Mouse (Mus musculus): Measurements from ENCODE around the gene Usp33. TPM values are rescaled to one million over a fixed set of nuclear protein-coding genes. Genes with fewer than 3 reads are reported as not detected.
A peak's percentile ranks its signal among the peaks of the same experiment; 100 is the strongest.

The Usp33 gene
- total and polyA plus RNA-seq, 2 experiments, result 9.9 to 46.9 TPM

DNA sequence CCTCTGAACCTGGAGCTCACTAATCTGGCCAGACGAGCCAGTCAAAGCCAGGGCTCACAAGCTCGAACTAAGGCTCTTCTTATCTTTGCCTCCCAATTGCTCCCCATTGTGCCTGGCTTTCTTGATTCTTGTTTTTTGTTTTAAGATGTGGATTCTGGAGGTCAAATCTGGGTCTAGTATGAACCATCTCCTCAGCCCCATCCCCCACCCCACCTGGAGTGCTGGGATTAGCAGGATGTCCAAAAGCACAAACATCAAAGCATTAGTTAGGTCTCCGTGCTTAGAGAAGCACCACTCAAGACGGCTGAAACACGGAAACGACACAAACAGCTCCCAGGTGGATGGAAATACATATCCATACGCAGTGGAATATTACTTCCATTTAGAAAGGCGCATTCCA, 10.2 kb upstream of the Usp33 start:
- no peak for DNase-seq (ENCODE audit: extremely low read depth, low read depth, low spot score)
- 91% methylated on average over 8 of the region's 8 CpGs for WGBS
- no peak for TF ChIP-seq CTCF (IDR thresholded peaks at IDR 0.05; ENCODE audit: low read depth, low read length)
- TF ChIP-seq POLR2A (IDR thresholded peaks at IDR 0.05; ENCODE audit: extremely low read depth, insufficient read depth, low read length), result no peak

DNA sequence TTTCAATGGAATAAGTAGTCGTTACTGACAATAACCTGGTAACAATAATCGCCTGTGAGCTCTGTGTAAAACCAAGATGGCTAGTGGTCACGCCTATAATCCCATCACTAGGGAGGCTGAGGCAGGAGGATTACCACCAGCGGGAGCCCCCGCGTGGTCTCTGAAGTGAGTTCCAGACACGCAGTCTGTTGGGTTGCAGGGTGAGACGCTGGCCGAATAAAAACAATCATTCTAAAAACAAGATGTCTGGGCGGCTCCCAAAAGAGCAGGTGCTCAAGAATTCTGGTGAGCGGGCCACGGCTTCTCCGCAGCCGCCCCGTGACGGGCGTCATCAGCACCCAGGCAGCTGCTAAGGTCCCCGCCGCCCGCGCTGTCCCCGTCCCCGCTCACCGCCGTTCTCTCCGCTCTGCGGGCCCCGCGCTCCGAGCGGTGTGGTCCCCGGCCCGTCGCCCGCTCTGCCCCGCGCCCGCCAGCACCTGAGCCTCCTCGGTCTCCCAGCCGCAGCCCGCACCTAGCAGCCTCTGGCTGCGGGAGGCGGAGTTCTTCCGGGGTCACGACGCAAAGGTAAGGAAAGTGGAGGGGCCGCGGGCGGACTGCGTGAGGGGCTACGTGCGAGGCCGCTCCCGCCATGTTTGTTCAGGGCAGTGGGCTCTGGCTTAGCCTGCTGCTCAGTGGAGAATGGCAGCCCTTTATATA, 6.3 kb upstream of the Usp33 start, which contains the start of gene Miga1:
Miga1 (minus strand) TSS at position 546 of the 696 bp plus-strand sequence.
- WGBS, result 2% methylated on average over 54 of the region's 54 CpGs
- TF ChIP-seq POLR2A (IDR thresholded peaks at IDR 0.05; ENCODE audit: extremely low read depth, insufficient read depth, low read length) (0 out of 2 replicates have a peak, but pooled peaks have one; percentile 18), CTCF (IDR thresholded peaks at IDR 0.05; ENCODE audit: low read depth, low read length) (no peak)
- no peak within 1 kb of the TSS for H3K27ac ChIP-seq (replicated peaks; ENCODE audit: insufficient read depth, low read depth, low read length)
- no peaks in the 10 kb centered on the region for H3K27me3 ChIP-seq (ENCODE audit: control insufficient read depth, insufficient read depth, low read length)
- H3K36me3 ChIP-seq (ENCODE audit: control insufficient read depth, insufficient read depth, low read length), result no peaks in the 10 kb centered on the region
- no peak for DNase-seq (ENCODE audit: extremely low read depth, low read depth, low spot score)
- H3K4me3 ChIP-seq (ENCODE audit: insufficient read depth, low read depth, low read length), result peak within 1 kb of the TSS; percentile 64
- H3K79me2 ChIP-seq (ENCODE audit: control insufficient read depth, insufficient read depth, low read length), result no peaks in the 10 kb centered on the region
- no peaks in the 10 kb centered on the region; the same call in 1 of the 2 replicates for H3K4me1 ChIP-seq (ENCODE audit: control insufficient read depth, insufficient read depth, low read length)
- peak within 1 kb of the TSS; percentile 82 for H3K9ac ChIP-seq (ENCODE audit: low read depth, low read length)

More for the DNA sequence above, 10.2 kb upstream of the Usp33 start:
- Histone ChIP-seq H3K79me2 (ENCODE audit: control insufficient read depth, insufficient read depth, low read length) (no peaks in the 10 kb centered on the region), H3K4me1 (ENCODE audit: control insufficient read depth, insufficient read depth, low read length) (no peaks in the 10 kb centered on the region; the same call in 1 of the 2 replicates), H3K9ac (ENCODE audit: low read depth, low read length) (no peak overlapping the region), H3K27ac (replicated peaks; ENCODE audit: insufficient read depth, low read depth, low read length) (no peak overlapping the region), H3K27me3 (ENCODE audit: control insufficient read depth, insufficient read depth, low read length) (no peaks in the 10 kb centered on the region), H3K36me3 (ENCODE audit: control insufficient read depth, insufficient read depth, low read length) (no peaks in the 10 kb centered on the region), H3K4me3 (ENCODE audit: insufficient read depth, low read depth, low read length) (no peak overlapping the region)

DNA sequence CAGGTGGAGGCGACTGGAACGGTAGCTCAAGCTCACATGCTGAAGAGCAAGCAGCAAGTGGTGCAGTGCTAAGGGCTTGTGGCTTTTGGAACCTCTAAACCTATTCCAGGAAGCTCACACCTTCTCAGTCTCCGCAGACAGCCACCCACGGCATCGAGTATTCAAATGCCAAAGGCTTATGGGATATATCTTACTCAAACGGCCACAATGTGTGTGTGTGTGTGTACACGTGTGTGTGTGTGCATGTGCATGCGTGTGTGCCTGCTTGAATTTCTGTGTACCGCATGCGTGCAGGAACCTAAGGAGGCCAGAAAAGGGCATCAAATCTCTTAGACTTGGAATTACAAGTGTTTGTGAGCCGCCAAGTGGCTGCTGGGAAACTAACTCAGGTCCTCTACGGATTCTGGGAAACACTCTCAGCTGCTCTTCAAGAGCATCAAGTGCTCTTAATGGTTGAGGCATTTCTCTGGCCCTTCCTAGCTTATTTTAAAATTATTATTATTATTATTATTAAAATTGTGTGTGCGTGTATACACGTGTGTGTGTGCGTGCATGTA, 3.2 kb upstream of the Usp33 start:
- Histone ChIP-seq H3K79me2 (ENCODE audit: control insufficient read depth, insufficient read depth, low read length) (peaks cover 4% of the 10 kb centered on the region), H3K4me3 (ENCODE audit: insufficient read depth, low read depth, low read length) (no peak overlapping the region), H3K4me1 (ENCODE audit: control insufficient read depth, insufficient read depth, low read length) (peaks cover 7% of the 10 kb centered on the region), H3K36me3 (ENCODE audit: control insufficient read depth, insufficient read depth, low read length) (no peaks in the 10 kb centered on the region), H3K9ac (ENCODE audit: low read depth, low read length) (no peak overlapping the region), H3K27ac (replicated peaks; ENCODE audit: insufficient read depth, low read depth, low read length) (no peak overlapping the region), H3K27me3 (ENCODE audit: control insufficient read depth, insufficient read depth, low read length) (no peaks in the 10 kb centered on the region)
- TF ChIP-seq POLR2A (IDR thresholded peaks at IDR 0.05; ENCODE audit: extremely low read depth, insufficient read depth, low read length) (no peak), CTCF (IDR thresholded peaks at IDR 0.05; ENCODE audit: low read depth, low read length) (no peak)
- 93% methylated on average over 15 of the region's 15 CpGs for WGBS
- DNase-seq (ENCODE audit: extremely low read depth, low read depth, low spot score), result no peak

DNA sequence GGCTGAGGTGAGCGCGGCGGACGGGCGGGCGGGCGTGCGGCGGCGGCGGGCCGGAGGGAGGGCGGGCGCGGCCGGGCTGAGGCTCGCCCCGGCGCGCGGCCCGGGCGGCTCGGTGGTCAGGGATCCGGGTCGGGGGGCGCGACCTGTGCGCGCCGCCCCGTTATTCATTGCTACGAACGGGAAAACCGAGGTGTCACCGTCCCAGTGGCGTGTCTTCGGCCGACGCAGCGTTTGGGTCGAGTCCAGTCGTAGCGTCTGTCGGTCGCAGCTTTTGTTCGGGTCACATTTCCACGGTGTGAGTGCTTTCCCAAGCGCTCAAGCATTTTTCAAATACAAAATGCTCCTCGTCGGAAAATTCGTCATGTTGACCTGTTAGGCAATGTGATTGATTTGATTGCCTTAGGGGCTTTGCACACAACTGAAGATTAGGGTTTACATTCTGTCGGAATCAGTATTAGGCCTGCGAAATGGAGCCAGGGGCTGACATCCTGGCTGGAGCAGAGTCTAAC, 409 bp downstream of the Usp33 start:
- peaks cover 28% of the 10 kb centered on the region for H3K79me2 ChIP-seq (ENCODE audit: control insufficient read depth, insufficient read depth, low read length)
- H3K36me3 ChIP-seq (ENCODE audit: control insufficient read depth, insufficient read depth, low read length), result peaks cover 2% of the 10 kb centered on the region; the same call in 1 of the 2 replicates
- WGBS, result under 1% methylated on average over 53 of the region's 54 CpGs
- H3K9ac ChIP-seq (ENCODE audit: low read depth, low read length), result peak overlapping the region; percentile 96
- no peaks in the 10 kb centered on the region for H3K27me3 ChIP-seq (ENCODE audit: control insufficient read depth, insufficient read depth, low read length)
- peak; percentile 71 for DNase-seq (ENCODE audit: extremely low read depth, low read depth, low spot score)
- H3K4me1 ChIP-seq (ENCODE audit: control insufficient read depth, insufficient read depth, low read length), result peaks cover 21% of the 10 kb centered on the region
- peak overlapping the region; percentile 52 for H3K27ac ChIP-seq (replicated peaks; ENCODE audit: insufficient read depth, low read depth, low read length)
- TF ChIP-seq POLR2A (IDR thresholded peaks at IDR 0.05; ENCODE audit: extremely low read depth, insufficient read depth, low read length) (no peak), CTCF (IDR thresholded peaks at IDR 0.05; ENCODE audit: low read depth, low read length) (no peak)
- peak overlapping the region; percentile 70 for H3K4me3 ChIP-seq (ENCODE audit: insufficient read depth, low read depth, low read length)

DNA sequence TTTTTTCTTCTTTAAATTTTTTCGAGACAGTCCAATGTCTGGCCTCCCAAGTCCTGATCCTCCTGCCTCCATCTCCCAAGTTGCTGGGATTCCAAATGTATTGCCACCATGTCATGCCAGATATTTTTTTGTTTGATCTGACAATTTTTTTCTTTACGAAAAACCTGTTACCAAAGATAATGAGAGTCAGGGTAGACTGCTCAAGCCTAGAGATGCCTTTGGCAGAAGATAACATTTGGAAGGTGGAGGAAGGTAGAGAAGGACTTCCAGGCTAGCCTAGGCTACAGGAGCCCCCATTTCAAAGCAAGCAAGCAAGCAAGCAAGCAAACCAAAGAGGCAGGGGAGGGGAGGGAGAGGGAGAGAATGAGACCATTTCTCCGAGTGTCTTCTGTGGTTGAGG, 949 bp downstream of the Usp33 start:
- 13% methylated on average over 3 of the region's 3 CpGs for WGBS
- Histone ChIP-seq H3K9ac (ENCODE audit: low read depth, low read length) (peak overlapping the region; percentile 96), H3K27ac (replicated peaks; ENCODE audit: insufficient read depth, low read depth, low read length) (peak overlapping the region; percentile 52), H3K79me2 (ENCODE audit: control insufficient read depth, insufficient read depth, low read length) (peaks cover 31% of the 10 kb centered on the region), H3K4me1 (ENCODE audit: control insufficient read depth, insufficient read depth, low read length) (peaks cover 23% of the 10 kb centered on the region), H3K36me3 (ENCODE audit: control insufficient read depth, insufficient read depth, low read length) (peaks cover 2% of the 10 kb centered on the region; the same call in 1 of the 2 replicates), H3K27me3 (ENCODE audit: control insufficient read depth, insufficient read depth, low read length) (no peaks in the 10 kb centered on the region), H3K4me3 (ENCODE audit: insufficient read depth, low read depth, low read length) (peak overlapping the region; percentile 70)
- TF ChIP-seq POLR2A (IDR thresholded peaks at IDR 0.05; ENCODE audit: extremely low read depth, insufficient read depth, low read length), result no peak
- no peak for TF ChIP-seq CTCF (IDR thresholded peaks at IDR 0.05; ENCODE audit: low read depth, low read length)
- DNase-seq (ENCODE audit: extremely low read depth, low read depth, low spot score), result no peak
